Mouse (Mus musculus): ENCODE data around the gene Agap3. TPM values are rescaled to one million over a fixed set of nuclear protein-coding genes. Genes with fewer than 3 reads are reported as not detected.

Gene Agap3
- polyA plus RNA-seq, 1 experiment from 2014 or later = 25.6 TPM

DNA sequence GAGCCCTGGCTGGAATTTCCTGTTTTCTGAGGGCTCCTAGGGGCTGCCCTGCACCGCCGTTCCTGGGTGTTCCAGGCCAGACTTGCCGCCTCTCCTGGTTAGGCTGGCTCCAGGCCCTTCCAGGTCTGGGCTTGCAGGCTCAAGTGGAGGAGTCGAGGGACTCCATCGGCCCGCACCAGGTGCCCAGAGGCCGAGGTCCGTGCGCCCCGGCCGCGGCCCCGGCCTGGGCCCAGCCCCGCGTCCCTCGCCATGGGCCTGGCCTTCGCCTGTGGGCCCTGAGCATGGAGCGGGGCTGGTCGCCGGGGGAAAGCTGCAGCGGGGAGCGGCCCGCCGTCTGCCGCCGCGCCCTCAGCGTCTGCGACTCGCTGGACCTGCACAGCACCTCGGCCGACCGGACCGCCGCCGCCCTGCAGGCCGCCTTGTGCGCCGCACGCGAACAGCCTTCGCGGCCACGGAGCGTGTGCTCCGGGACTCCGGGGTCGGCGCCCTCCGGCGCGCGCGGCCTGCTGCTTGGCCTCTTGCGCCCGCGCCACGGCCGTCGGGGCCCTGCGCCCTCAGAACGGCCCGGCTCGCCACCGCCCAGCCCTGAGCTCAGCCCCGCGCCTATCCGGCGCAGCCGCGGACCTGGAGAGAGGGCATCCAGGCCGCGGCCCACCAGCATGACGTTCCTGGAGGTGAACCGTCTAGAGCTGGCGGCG lies 22.2 kb downstream of the Agap3 start:
- peak; percentile 34; the same call in 1 of the 2 replicates for ATAC-seq (ENCODE audit: insufficient number of reproducible peaks, insufficient read depth, low FRiP score, low read depth)
- no peaks in the 10 kb centered on the region for H3K9me3 ChIP-seq (ENCODE audit: control insufficient read depth, low read depth, low read length)
- peak overlapping the region; percentile 84 for H3K4me2 ChIP-seq (replicated peaks; ENCODE audit: low read depth, low read length)
- H3K36me3 ChIP-seq (ENCODE audit: control insufficient read depth, insufficient read depth, low read length) = peaks cover 26% of the 10 kb centered on the region
- peak overlapping the region; percentile 43 for H3K9ac ChIP-seq (replicated peaks; ENCODE audit: low read depth, low read length)
- WGBS = 3% methylated on average over 71 of the region's 77 CpGs
- peak overlapping the region; percentile 44; the same call in 1 of the 2 replicates for H3K27ac ChIP-seq (ENCODE audit: low read length)
- no peaks in the 10 kb centered on the region for H3K27me3 ChIP-seq (ENCODE audit: control insufficient read depth, insufficient read depth, low read length)
- peaks cover 35% of the 10 kb centered on the region for H3K4me1 ChIP-seq (ENCODE audit: control insufficient read depth, insufficient read depth, low read length)
- H3K4me3 ChIP-seq (ENCODE audit: low read depth, low read length) = peak overlapping the region; percentile 50

DNA sequence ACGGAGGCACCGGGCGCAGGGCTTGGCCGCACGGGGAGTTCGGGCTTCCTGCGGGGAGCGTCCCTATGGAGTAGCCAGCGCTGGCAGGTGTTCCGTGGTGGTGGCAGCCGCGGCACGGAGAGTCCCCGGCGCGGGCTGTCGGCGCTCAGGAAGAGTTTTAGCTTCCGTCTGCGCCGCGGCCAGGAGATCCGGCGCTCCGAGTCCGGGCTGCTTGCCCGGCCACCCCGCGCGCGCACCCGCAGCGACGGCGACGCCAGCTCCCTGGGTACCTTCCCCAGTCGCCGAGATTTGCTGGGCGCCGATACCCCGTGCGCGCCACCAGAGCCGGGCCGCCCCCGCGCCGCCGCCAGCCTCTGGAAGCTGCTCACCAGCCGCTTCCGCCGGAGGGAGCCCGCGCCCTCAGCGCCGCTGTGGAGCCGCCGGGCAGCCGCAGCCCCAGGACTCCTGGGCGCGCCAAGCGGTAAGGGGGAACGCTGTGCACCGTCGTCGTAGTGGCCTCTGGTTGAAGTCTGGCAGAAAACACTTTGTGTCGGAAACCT lies 22.8 kb downstream of the Agap3 start:
- WGBS = 6% methylated on average over 64 of the region's 67 CpGs
- H3K9ac ChIP-seq (replicated peaks; ENCODE audit: low read depth, low read length) = peak overlapping the region; percentile 43
- peak overlapping the region; percentile 50 for H3K4me3 ChIP-seq (ENCODE audit: low read depth, low read length)
- no peaks in the 10 kb centered on the region for H3K9me3 ChIP-seq (ENCODE audit: control insufficient read depth, low read depth, low read length)
- H3K27ac ChIP-seq (ENCODE audit: low read length) = peak overlapping the region; percentile 44; the same call in 1 of the 2 replicates
- peak overlapping the region; percentile 84 for H3K4me2 ChIP-seq (replicated peaks; ENCODE audit: low read depth, low read length)
- peaks cover 35% of the 10 kb centered on the region for H3K4me1 ChIP-seq (ENCODE audit: control insufficient read depth, insufficient read depth, low read length)
- no peaks in the 10 kb centered on the region for H3K27me3 ChIP-seq (ENCODE audit: control insufficient read depth, insufficient read depth, low read length)
- ATAC-seq (ENCODE audit: insufficient number of reproducible peaks, insufficient read depth, low FRiP score, low read depth) = no peak
- peaks cover 33% of the 10 kb centered on the region for H3K36me3 ChIP-seq (ENCODE audit: control insufficient read depth, insufficient read depth, low read length)

DNA sequence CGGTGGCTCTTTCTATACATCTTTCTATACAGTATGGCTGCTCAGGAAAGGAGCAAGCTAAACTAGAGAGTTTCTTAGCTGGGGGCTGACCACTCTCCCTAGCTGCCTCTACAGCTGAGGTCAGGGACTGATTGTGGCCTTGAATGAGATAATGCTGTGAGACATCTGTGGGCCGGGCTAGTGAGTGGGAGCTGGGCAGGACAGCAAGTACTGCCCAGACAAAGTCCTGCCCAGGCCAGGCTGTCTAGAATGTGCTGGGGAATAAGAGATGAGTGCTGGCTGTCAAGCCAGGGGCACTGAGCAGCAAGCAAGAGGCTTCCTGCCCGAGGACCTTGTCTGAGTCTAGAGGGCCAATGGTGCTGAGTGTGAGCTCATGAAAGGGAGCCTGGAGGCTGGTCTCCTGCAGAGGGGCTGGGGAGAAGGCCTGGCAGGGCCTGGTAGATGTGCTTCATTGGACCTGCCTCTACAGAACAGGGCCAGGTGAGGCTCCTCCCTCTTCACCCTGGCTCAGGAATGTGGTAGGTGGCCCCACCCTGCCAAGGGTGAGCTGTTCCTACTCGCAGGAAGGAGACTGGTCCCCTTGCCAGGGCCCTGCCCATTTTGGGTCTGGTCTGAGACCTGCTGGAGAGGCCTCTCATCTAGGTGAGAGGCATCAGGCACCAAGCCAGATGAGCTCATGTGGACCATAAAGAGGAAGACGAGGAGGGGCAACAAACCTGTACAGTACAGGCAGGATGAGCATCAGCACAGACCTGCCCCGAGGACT lies 23.7 kb downstream of the Agap3 start:
- 57% methylated on average over 6 of the region's 6 CpGs for WGBS
- peak overlapping the region; percentile 50 for H3K4me3 ChIP-seq (ENCODE audit: low read depth, low read length)
- no peaks in the 10 kb centered on the region for H3K27me3 ChIP-seq (ENCODE audit: control insufficient read depth, insufficient read depth, low read length)
- H3K4me1 ChIP-seq (ENCODE audit: control insufficient read depth, insufficient read depth, low read length) = peaks cover 35% of the 10 kb centered on the region
- peak overlapping the region; percentile 43; the same call in 1 of the 2 replicates for H3K9ac ChIP-seq (replicated peaks; ENCODE audit: low read depth, low read length)
- peak overlapping the region; percentile 84 for H3K4me2 ChIP-seq (replicated peaks; ENCODE audit: low read depth, low read length)
- ATAC-seq (ENCODE audit: insufficient number of reproducible peaks, insufficient read depth, low FRiP score, low read depth) = peak; percentile 53
- H3K36me3 ChIP-seq (ENCODE audit: control insufficient read depth, insufficient read depth, low read length) = peaks cover 41% of the 10 kb centered on the region
- peak overlapping the region; percentile 10; the same call in 1 of the 2 replicates for H3K27ac ChIP-seq (ENCODE audit: low read length)
- H3K9me3 ChIP-seq (ENCODE audit: control insufficient read depth, low read depth, low read length) = no peaks in the 10 kb centered on the region

DNA sequence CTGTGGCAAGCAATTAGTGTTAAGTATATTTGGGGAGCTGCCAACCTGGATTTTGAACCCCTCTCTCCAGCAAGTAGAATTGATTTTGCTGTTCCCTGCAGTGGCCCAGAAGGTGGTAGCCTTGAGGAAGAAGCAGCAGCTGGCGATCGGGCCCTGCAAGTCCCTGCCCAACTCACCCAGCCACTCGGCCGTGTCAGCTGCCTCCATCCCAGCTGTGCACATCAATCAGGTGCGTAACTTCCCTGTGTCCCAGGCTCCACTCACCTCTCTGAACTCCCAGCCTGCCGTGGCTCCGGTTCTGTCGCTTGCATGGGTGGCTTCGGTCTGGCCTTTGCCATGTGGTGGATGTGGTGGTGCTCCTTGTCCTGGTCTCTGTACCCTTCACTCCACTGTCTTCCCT lies 25.9 kb downstream of the Agap3 start:
- Histone ChIP-seq H3K4me3 (ENCODE audit: low read depth, low read length) (no peak overlapping the region), H3K27ac (ENCODE audit: low read length) (no peak overlapping the region), H3K36me3 (ENCODE audit: control insufficient read depth, insufficient read depth, low read length) (peaks cover 52% of the 10 kb centered on the region), H3K4me2 (replicated peaks; ENCODE audit: low read depth, low read length) (no peak overlapping the region), H3K4me1 (ENCODE audit: control insufficient read depth, insufficient read depth, low read length) (peaks cover 38% of the 10 kb centered on the region), H3K9ac (replicated peaks; ENCODE audit: low read depth, low read length) (no peak overlapping the region), H3K9me3 (ENCODE audit: control insufficient read depth, low read depth, low read length) (no peaks in the 10 kb centered on the region), H3K27me3 (ENCODE audit: control insufficient read depth, insufficient read depth, low read length) (no peaks in the 10 kb centered on the region)
- no peak for ATAC-seq (ENCODE audit: insufficient number of reproducible peaks, insufficient read depth, low FRiP score, low read depth)
- WGBS = 83% methylated on average over 9 of the region's 9 CpGs

DNA sequence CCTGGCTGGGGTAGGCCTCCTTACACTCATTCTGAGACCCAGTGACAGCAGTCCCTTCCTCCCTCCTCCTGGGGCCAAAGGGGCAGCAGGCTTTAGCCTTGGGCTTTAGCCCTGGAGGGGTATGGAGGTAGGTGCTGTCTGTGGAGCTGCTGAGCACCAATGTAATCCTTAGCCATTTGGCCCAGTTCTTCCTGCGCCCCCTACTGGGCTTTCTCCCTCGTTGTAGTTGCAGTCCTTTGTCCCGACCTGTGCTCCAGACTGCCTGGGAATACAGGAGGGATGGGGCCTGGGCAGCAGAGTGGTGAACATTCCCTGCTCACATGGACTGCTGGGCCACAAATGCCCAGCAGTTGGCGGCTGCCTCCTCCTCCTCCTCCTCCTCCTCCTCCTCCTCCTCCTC lies 29.7 kb downstream of the Agap3 start:
- H3K4me1 ChIP-seq (ENCODE audit: control insufficient read depth, insufficient read depth, low read length) = peaks cover 7% of the 10 kb centered on the region
- ATAC-seq (ENCODE audit: insufficient number of reproducible peaks, insufficient read depth, low FRiP score, low read depth) = peak; percentile 44; the same call in 1 of the 2 replicates

DNA sequence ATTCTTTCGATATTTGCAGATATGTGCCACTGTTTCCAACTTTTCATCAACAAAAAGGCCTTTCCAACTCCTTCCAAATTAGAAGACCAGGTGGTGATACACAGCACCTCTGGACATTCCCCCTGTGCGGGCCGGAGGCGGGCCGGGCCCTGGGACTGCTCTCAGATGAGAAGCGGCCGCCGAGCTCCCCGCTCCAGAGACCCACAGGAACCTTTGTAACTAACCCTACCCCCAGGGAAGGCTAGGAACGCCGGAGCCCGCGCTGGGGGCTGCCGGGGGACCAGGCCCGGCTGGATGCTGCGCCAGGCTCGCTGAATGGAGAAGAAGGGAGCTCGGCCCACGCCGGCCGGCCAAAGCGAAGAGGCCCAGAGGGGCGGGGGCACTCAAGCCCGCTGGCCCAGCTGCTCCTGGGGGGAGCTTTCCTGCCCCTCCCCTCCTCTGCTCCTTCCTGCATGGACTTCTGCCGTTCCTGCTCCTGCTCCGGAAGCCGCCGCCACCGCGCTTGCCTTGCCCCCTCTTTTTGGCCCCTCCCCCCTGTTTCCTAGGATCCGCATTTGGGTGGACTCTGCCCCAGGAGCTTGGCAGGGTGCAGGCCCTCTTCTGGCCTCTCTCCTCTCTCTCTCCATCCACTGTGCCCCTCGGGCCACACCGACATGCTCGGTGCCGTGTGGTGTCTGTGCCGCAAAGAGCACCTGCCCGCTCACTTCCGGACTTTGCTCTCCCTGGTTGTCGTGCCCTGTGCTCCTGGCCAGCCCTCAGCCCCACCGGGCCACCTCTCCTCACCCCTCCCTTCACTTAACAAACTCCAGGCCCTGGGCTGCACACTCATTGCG lies 30.5 kb downstream of the Agap3 start:
- WGBS = 56% methylated on average over 41 of the region's 41 CpGs
- H3K9ac ChIP-seq (replicated peaks; ENCODE audit: low read depth, low read length) = no peak overlapping the region
- peak; percentile 11; the same call in 1 of the 2 replicates for ATAC-seq (ENCODE audit: insufficient number of reproducible peaks, insufficient read depth, low FRiP score, low read depth)
- H3K4me1 ChIP-seq (ENCODE audit: control insufficient read depth, insufficient read depth, low read length) = peaks cover 7% of the 10 kb centered on the region
- no peak overlapping the region for H3K4me2 ChIP-seq (replicated peaks; ENCODE audit: low read depth, low read length)
- H3K9me3 ChIP-seq (ENCODE audit: control insufficient read depth, low read depth, low read length) = no peaks in the 10 kb centered on the region
- peaks cover 65% of the 10 kb centered on the region for H3K36me3 ChIP-seq (ENCODE audit: control insufficient read depth, insufficient read depth, low read length)
- no peak overlapping the region for H3K4me3 ChIP-seq (ENCODE audit: low read depth, low read length)
- no peaks in the 10 kb centered on the region for H3K27me3 ChIP-seq (ENCODE audit: control insufficient read depth, insufficient read depth, low read length)
- H3K27ac ChIP-seq (ENCODE audit: low read length) = peak overlapping the region; percentile 27; the same call in 1 of the 2 replicates

More for the DNA sequence above, 29.7 kb downstream of the Agap3 start:
- no peak overlapping the region for H3K27ac ChIP-seq (ENCODE audit: low read length)
- no peak overlapping the region for H3K4me2 ChIP-seq (replicated peaks; ENCODE audit: low read depth, low read length)
- H3K36me3 ChIP-seq (ENCODE audit: control insufficient read depth, insufficient read depth, low read length) = peaks cover 66% of the 10 kb centered on the region
- no peak overlapping the region for H3K9ac ChIP-seq (replicated peaks; ENCODE audit: low read depth, low read length)
- H3K4me3 ChIP-seq (ENCODE audit: low read depth, low read length) = no peak overlapping the region
- no peaks in the 10 kb centered on the region for H3K27me3 ChIP-seq (ENCODE audit: control insufficient read depth, insufficient read depth, low read length)
- WGBS = 4% methylated on average over 3 of the region's 4 CpGs
- no peaks in the 10 kb centered on the region for H3K9me3 ChIP-seq (ENCODE audit: control insufficient read depth, low read depth, low read length)

DNA sequence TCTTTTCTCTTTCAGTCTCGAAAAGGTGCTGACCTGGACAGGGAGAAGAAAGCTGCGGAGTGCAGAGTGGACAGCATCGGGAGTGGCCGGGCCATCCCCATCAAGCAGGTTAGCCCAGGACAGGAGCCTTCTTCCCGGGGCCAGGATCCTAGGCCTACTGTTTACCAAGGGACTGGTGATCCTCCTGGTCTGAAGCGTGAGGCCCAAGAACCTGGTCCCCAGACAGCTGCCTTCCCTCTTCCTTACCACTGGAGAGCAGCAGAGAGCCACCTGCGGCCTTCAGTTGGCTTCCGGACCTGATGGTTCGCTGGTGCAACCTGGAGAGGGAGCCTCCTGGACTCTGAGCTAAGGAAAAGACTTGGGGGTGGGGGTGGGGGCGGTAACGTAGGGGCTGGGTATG lies 31.3 kb downstream of the Agap3 start:
- peak; percentile 46; the same call in 1 of the 2 replicates for ATAC-seq (ENCODE audit: insufficient number of reproducible peaks, insufficient read depth, low FRiP score, low read depth)

DNA sequence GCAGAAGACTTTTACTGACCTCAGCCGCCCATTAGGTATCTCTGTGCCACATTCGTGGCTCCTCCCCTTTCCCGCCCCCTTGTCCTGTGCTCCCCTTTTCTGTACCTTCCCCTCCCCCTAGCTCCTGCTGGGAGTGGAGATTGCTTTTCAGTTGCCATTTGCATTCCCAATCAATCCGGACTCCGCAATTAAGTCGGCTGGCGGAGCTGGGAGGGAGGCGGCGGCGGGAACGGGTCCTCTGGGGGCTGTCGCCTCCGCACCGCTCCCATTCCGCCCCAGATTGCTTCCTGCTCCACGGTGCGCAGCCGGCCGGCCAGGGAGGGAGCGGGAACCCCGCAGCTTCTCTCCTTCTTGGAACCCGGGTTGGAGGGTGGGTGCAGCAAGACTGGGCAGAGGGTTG lies 33.0 kb downstream of the Agap3 start:
- no peak overlapping the region for H3K27ac ChIP-seq (ENCODE audit: low read length)
- no peak overlapping the region for H3K4me2 ChIP-seq (replicated peaks; ENCODE audit: low read depth, low read length)
- ATAC-seq (ENCODE audit: insufficient number of reproducible peaks, insufficient read depth, low FRiP score, low read depth) = no peak
- H3K4me1 ChIP-seq (ENCODE audit: control insufficient read depth, insufficient read depth, low read length) = peaks cover 7% of the 10 kb centered on the region
- peaks cover 64% of the 10 kb centered on the region for H3K36me3 ChIP-seq (ENCODE audit: control insufficient read depth, insufficient read depth, low read length)
- no peaks in the 10 kb centered on the region for H3K27me3 ChIP-seq (ENCODE audit: control insufficient read depth, insufficient read depth, low read length)
- 46% methylated on average over 22 of the region's 22 CpGs for WGBS
- no peaks in the 10 kb centered on the region for H3K9me3 ChIP-seq (ENCODE audit: control insufficient read depth, low read depth, low read length)
- no peak overlapping the region for H3K4me3 ChIP-seq (ENCODE audit: low read depth, low read length)
- H3K9ac ChIP-seq (replicated peaks; ENCODE audit: low read depth, low read length) = no peak overlapping the region

More for the DNA sequence above, 31.3 kb downstream of the Agap3 start:
- Histone ChIP-seq H3K27ac (ENCODE audit: low read length) (no peak overlapping the region; the same call in 1 of the 2 replicates), H3K9me3 (ENCODE audit: control insufficient read depth, low read depth, low read length) (no peaks in the 10 kb centered on the region), H3K9ac (replicated peaks; ENCODE audit: low read depth, low read length) (no peak overlapping the region), H3K27me3 (ENCODE audit: control insufficient read depth, insufficient read depth, low read length) (no peaks in the 10 kb centered on the region), H3K4me2 (replicated peaks; ENCODE audit: low read depth, low read length) (no peak overlapping the region), H3K4me1 (ENCODE audit: control insufficient read depth, insufficient read depth, low read length) (peaks cover 7% of the 10 kb centered on the region), H3K4me3 (ENCODE audit: low read depth, low read length) (no peak overlapping the region), H3K36me3 (ENCODE audit: control insufficient read depth, insufficient read depth, low read length) (peaks cover 64% of the 10 kb centered on the region)
- 28% methylated on average over 11 of the region's 11 CpGs for WGBS

Measured in stomach, embryonic 14.5 days (tissue).